Mouse (Mus musculus) right cerebral cortex, postnatal 36 days (tissue): ENCODE results near the gene Ptafr.
"Not testable (repeated sequence)": the region's sequence is repeated elsewhere in the genome, so short reads cannot be mapped to it uniquely, and the experiment has no call there.

Experiments
- DNase-seq, 2 experiments: peaks; one replicate each; pipeline ENCODE4 v3.0.0; 2022; ENCODE audit warnings: low spot score in 2 of 2, mixed read lengths in 1 of 2

Gene Ptafr

DNA sequence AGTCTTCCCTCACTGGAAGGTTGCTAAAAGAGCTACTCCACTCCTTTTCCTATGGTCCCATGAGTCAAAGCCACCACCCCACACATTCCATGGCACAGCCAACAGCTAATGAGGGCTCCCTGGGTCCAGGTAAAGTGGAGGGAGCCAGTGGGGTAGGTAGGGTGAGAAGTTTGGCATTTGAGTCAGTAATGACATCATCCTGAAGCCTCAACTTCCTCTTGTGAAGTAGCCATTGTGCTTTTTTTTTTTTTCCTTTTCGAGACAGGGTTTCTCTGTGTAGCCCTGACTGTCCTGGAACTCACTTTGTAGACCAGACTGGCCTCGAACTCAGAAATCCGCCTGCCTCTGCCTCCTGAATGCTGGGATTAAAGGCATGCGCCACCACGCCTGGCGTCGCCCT lies 8.3 kb upstream of the Ptafr start:
- DNase-seq = not testable (repeated sequence)

DNA sequence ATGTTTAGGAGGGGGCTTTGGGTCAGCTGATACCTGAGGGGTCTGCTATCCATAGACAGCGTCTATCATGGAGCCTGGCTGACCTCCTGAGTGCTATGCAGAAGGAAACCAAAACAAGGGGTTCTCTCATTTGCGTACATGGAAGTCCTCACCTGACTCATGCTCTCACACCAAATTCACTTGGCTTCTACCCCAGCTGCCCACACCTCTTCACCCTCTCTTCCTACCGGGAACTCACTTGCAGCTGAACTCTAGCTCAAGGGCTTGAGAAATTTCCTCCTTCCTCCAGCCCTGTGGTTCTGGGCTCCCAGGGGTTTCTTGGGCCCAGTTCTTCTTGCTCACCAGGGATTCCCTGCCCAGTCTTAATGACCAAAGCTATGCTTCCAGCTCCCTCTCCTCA lies 606 bp upstream of the Ptafr start:
- no peak for DNase-seq

DNA sequence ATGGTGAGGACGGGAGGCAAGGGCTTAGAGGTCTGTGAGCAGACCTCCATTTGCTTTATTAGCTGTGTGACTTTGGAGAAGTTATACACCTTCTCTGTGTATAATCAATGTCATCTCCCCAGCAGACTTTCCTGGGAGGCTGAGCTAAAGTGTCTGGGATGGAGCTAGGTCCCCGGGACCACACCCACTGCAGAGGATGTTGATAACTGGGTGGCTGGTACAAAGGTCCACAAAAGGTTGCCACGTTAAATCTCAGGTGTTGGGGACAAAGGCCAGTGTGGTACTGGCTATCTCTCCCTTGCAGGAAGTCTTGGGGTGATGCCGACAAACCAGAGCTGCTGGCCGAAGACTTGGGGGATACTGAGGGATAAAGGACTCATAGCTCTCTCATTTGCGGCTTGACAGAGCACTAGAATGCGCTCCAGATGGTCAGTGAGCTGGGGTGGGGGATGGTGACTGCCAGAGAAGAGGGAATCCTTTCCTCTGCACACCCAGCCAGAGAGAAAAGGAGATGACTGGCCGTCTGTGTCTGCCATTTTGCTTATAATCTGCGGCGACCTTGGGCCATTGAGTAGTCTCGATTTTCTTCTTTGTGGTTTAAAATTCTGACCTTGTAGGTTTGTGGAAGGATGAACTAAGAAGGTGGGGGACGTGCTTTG lies 1.4 kb downstream of the Ptafr start:
- DNase-seq = no peak

DNA sequence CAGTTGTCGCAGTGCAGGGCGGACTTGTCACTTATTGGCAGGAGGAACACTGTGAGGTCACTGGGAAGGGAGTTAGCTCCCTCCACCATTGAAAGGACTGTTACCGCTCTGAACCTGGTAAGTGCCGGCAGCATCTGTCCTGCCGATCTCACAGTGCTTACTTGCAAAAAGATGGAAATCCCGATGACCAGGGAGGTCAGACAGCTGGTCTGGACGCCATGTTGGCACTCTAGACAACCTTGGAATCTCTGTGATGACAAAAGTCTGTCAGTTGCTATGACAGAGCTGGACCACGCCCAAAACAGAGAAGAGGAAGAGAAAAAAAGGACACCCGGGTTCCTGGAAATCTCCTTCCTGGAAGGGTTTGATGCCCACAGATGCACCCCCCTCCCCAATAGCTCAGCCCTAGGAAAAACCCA lies 3.5 kb downstream of the Ptafr start:
- no peak for DNase-seq

DNA sequence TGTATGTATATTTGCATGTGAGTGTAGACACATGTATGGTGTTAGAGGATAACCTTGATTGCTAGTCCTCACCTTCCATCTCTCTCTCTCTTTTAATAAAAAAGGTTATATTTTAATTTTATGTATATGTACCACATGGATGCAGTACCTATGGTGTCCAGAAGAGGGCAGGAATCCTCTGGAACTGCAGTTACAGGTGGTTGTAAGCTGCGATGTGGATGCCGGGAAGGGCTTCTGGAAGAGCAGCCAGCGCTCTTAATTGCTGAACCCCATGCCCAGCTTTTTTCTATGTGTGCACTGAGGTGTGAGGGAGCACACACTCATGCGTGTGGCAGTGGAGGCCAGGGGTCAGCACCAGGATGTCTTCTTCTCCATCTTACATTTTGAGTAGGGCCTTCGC lies 5.2 kb downstream of the Ptafr start:
- DNase-seq = no peak

DNA sequence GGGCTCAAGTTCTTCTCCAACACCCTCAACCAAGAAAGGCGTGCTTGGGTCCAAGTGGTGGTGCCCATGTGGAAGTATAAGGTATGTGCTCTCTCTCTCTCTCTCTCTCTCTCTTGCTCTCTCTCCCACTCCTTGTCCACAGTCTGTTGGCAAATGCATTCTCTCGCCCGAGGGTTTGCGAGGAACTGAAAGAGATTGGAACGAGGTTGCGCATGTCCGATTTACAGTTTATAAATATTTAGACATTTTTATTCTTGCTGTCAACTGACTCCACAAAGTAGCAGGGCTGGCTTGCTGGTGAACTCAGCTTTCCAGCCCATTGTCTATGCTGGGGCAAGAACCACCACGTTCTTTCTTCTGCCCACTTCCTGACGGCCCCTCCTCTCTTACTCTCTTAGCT lies 7.3 kb downstream of the Ptafr start:
- no peak for DNase-seq

DNA sequence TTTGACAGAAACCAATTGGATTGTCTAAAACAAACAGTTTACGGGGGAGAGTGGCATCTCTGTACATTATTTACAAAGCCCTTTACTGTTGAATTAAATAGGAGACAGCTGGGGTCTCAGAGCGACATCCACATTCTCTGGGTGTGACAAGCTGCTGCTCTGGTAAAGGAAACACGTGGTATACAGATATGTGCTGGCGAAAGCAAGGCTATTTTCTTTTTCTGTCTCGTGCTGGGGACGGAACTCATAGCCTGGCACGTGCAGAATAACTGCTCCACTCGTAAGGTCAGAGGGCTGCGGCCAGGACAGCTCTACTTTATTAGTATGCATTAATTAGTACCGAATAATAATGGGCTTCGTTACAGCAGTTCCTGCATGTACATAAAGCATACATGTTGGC lies 9.5 kb downstream of the Ptafr start:
- DNase-seq = no peak

DNA sequence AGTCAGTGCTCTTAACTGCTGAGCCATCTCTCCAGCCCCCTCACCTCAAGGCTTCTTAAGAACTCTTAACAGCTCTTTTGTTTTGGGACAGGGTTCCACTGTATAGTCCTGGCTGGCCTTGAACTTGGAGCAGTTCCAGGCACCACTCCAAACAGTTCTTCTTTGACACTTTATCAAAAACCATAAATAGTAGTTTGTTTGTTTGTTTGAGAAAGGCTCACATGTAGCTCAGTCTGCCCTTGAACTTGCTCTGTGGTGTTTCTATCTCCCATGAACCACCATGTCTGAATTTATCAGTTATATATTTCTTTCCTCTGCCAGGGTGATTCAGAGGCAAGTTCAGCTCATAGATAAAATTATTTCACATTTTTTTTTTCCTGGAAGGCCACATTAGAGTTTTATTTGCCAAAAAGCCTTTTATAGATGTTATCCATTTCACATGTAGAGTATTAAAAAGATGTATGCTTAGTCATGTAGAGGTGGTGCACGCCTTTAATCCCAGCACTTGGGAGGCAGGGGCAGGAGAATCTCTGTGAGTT lies 11.0 kb downstream of the Ptafr start:
- no peak for DNase-seq

DNA sequence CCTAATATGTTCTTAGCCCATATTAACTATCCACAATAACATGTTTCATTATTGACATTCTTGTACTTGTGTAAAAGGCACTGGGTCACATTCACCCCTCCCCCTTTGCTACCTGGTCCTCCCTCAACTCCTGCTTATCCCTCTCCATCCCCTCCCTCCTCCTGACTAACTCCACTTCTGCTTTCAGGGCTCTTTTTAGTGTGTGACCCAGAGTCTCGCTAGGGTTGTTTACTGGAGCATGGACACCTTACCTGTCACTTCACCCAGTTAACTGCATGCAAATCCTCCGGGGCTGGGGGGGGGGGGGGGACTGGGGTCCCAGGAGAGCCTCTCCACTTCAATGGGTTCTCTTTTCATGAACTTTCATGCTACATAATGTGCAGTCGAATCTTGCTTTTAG lies 19.9 kb downstream of the Ptafr start:
- DNase-seq = no peak

DNA sequence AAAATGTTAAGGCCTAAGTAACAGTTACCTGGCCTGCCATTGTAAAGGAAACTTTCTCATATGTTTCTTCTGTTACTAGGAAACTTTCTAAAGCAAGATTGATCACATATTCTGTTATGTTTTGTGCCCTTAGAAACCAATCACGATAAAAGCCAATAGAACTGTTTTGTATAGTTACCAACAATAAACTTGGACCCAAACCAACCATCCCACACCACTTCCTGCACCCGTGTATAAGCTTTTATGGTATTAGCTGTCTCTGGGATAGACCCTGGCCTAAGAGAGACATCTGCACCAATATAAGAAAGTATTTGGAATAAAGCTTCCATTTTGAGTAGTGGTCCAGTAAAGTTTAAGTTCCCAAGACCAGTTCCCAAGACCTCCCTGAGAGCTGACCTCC lies 21.1 kb downstream of the Ptafr start:
- no peak for DNase-seq

DNA sequence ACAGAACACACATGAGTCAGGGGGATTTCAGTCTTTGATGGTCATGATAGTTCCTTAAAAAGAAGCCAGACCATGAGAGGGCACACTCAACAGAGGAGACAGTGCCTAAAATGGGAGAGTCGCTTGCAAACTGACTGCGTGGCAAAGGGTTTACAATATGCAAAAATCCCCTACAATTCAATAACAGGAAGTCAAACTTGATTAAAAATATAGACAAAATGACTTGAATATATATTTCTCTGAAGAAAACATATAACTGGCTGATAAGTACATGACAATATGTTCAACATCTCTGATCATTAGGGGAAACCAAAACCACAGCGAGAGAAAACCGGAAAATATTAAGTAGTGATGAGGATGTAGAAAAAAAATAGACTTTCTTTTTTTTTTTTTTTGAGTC lies 22.4 kb downstream of the Ptafr start:
- DNase-seq = no peak

DNA sequence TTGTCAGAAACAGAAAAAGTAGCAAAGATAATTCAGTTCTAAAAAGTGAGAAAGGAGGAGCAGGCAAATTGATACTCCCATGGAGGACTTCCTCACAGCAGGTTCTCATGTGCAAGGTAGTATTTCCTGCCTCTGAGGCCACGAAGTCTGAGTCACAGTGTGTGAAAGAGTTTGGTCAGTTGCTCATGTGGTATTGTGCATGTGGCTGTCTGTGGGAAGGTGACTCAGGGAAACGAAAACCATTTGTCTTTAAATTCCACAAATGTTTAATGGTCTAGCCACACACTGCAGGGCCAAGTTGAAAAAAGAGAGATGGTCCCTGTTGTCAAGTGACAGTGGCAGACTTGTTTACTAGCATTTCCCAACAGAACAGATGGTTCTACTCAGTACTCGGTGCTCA lies 24.6 kb downstream of the Ptafr start:
- DNase-seq = no peak

DNA sequence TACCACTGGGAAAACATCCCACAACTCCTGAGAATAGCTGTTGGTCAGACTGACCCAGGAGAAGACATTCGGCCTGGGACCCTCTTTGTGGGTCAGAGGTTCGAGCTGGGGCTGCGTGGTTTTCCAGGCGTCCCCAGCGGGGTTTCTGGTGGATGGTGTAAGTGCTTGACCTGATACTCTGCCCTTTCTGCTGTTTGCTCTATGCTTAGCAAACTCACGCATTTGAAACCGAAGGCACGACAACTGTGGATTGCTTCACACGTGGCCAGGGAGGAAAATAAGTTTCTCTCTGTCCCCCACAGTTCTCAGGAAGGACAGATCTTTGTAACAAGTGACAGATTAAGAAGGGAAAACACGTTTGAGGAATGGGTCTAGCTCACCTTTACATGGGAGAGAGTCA lies 26.8 kb downstream of the Ptafr start:
- DNase-seq = no peak

DNA sequence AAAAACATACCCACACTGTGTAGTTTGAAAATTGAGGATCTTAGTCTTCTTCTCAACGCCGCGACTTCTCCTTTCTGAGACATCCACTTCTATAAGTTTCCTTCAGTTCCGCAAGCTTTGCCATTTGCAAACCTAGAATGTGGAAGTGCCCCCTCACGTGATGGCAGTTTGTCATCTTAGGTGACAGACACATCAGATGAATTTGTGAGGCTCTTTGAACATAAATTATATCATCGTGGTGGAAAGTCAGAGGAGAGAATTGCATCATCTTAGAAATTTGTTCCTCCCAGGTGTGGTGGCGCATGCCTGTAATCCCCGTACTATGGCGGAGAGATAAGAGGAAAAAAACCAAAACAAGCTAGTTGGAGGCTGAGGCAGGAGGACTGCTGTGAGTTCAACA lies 29.1 kb downstream of the Ptafr start:
- no peak for DNase-seq

DNA sequence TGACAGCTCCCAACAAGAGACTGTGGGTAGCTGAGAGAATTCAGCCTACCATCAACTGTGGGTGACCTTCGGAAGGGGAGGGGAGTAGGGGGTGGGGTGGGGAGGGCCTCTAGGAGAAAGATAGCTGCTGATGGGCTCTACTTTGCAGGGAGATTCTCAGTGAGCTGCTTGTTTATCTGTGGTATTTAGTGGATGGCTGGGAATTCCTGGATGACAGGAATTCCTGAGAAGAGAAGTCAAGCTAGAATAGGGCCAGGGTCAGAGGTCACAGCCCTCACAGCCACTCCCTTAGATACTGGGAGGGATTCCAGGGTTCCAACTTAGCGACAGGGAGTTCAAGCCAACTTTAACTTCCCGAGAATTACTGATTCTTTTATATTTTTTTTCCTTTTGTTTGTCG lies 30.3 kb downstream of the Ptafr start:
- DNase-seq = no peak

DNA sequence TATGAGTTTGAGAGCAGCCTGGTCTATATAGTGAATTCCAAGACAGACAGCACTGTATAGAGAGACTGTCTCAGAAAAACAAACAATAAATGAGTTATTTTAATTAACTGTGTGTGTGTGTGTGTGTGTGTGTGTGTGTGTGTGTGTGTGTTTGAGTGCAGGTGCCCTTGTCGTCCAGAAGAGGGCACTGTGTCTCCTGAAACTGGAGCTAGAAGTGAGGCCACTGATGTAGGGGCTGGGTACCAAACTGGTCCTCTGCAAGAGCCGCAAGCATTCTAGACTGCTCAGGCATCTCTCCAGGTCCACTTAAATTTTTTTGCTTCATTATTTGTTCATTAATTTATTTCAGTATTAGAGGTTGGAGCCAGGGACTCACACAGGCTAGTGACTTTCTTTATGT lies 35.0 kb downstream of the Ptafr start:
- no peak for DNase-seq

DNA sequence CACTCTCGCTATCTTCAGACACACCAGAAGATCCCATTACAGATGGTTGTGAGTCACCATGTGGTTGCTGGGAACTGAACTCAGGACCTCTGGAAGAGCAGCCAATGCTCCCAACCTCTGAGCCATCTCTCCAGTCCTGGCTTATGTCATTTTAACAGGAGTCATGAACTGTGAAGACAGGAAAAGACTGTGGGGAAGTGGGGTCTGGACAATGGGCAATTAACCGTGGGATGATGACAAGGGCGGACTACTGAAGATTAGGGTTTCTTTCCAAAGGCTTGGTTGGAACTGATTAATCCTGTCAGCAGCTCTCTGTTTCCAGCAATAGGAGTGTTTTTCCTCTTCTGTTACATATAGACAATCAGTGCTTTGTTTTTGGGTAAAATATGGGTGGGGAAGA lies 35.9 kb downstream of the Ptafr start:
- no peak for DNase-seq

DNA sequence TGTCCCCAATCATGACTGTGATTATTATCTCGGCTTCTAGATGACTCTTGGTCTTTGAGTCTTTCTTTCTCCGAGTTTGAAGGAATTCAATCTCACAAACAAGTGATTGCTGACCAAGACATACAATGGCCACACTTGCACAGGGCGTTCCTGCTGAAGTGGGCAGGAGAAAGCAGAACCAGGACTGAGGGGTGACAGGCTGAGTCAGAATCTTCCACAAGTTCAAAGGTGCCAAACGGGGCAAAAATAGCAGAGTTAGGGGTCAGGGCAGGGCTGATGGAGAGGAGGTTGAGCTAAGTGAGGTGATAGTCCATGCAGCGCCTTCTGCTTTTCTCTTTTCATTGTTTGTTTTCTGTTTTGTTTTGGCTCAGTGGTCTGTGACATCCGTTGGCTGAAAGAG lies 36.6 kb downstream of the Ptafr start:
- DNase-seq = no peak

DNA sequence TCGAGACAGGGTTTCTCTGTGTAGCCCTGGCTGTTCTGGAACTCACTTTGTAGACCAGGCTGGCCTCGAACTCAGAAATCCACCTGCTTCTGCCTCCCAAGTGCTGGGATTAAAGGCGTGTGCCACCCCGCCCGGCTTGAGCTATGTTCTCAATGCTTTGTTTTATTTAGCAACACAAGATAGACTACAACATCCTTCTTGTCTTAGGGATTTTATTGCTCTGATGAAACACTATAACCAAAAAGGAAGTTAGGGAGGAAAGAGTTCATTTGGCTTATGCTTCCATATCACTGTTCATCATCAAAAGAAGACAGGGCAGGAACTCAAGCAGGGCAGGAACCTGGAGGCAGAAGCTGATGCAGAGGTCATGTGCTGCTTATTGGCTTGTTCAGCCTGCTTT lies 37.4 kb downstream of the Ptafr start:
- DNase-seq = not testable (repeated sequence)

DNA sequence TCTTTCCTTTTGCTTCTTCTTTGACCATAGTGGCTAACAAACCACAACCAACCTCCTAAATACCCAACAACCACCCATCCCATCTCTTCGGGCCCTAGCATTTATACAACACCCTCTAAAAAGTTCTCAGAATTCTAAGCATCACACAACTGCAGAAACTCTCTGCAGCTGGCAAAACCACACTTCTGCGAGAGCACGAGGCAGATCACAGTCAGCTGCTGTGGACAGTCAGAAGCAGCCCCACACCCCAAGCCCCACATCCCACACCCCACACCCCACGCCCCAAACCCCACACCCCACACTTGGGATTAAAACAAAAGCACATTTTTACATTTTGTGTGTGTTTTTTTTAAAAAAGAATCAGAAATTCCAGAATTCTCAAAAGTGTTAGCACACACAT lies 39.6 kb downstream of the Ptafr start:
- no peak for DNase-seq

DNA sequence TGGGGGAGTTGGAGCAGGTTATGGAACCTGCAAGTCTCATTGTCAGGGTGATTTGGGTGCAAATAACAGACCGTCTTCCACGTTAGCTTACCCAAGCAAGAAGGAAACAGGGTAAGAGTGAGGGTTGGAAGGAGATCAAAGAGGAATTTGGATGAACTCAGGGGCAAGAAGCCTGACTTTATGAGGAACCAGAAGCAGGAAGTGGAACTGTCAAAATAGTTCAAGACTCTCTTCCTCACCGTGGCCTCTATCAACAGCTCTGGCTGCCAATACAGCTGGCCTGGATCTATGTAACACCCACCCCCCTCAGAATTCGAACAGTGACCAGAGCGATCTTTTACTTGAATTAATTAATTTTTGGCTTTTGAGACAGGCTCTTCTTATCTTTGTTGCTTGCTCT lies 41.9 kb downstream of the Ptafr start:
- DNase-seq = no peak

DNA sequence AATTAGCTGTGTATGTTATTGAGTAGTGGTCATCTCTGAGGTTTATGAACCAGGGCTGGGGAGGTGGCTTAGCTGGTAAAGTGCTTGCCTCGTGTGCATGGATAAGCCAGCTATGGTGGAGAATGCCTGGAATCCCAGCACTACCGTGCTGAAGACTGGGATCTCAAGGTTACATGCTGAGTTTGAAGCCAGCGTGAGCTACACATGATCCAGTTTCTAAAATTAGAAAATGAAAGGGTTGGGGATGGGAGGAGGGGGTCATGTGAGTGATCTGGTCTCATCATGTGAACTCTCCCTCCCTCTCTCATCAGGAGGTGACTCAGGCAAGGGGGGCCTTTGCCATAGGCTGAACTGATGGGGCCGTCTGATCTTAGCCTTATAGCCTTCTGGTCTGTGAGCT lies 44.3 kb downstream of the Ptafr start:
- no peak for DNase-seq

DNA sequence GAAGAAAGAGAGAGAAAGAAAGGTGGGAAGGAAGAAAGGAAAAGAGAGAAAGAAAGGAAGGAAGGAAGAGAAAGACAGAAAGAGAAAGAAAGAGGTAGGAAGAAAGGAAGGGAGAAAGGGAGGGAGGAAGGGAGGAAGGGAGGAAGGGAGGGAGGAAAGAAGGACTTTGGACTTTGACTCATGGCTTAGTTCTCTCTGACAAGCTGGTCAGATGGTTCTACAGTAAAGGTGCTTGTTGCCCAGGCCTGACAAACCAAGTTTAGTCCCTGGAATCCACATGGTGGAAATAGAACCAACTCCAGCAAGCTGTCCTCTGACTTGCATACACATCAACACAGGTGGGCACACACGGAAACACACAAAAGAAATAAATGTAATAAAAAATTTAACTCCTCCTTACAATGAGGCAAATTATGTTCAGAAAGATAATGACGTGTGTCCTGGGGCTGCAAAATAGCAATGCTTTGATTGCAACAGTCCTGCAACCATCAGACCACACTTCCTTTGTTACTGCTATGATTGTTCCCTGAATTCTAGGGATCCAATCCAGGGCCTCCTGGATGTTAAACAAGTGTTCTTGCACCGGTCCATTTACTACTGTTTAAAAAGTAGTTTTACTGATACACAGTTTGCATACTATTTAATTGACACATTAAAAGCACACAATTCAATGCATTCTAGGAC lies 46.6 kb downstream of the Ptafr start:
- DNase-seq = no peak

DNA sequence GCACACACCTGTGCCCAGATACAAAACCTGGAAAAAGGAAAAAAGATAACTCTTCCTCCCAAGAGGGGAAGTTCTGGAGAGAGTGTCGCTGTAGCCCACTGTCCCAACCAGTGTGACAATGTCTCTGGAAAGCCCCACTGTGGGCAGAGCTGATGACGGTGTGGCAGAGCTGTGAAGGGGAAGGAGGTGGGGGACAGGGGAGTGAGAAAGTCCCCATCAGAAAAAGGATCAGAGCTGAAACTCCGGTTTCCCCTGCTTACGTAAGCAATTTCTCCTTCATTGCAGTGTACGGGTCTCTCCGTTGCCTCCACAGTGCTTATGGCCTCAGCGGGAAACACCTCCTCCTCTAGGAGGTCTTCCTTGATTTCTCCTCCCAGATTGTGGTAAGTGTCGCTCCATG lies 47.5 kb downstream of the Ptafr start:
- no peak for DNase-seq
